Mouse (Mus musculus): ENCODE results near the gene Znrf2.

DNA sequence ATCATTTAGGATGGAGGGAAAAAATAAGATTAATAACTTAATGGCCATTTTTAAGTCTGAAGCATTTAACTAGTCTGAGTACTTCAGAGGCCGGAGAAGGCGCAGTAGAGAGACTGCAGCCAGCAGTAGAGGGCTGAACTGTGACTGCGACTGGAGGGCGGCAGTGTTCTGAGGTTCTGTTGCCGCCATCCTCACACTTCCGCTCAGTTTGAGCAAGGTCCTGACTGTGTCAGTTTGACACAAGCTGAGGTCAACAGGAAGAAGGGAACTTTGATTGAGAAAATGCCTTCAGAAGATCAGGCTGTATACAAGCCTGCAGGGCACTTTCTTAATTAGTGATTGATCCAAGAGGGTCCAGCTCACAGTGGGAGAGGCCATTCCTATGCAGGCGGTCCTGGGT lies 69.5 kb downstream of the Znrf2 start:
- TF ChIP-seq POLR2A (IDR thresholded peaks at IDR 0.05; ENCODE audit: low read depth, low read length) (no peak), CTCF (IDR thresholded peaks at IDR 0.05; ENCODE audit: extremely low read depth, insufficient read depth, insufficient read length, insufficient replicate concordance) (no peak)

All from spleen, adult 2 months (tissue).